Mouse (Mus musculus) CH12.LX (cell line): ENCODE measurements around the gene Cradd. TPM values are rescaled to one million over a fixed set of nuclear protein-coding genes. Genes with fewer than 3 reads are reported as not detected.

Source experiments
- DNase-seq: peaks from one replicate; pipeline ENCODE4 v3.0.0-alpha.2; 2013; ENCODE audit errors: extremely low read depth
- H3K27ac ChIP-seq: 2 replicates; pipeline ENCODE4 v1.5.1; 2012; ENCODE audit warnings: low read depth, mild to moderate bottlenecking, control low read depth, moderate library complexity; ENCODE audit not compliant: insufficient read depth
- H3K27me3 ChIP-seq: replicated peaks from 2 replicates; pipeline ENCODE3; 2012; ENCODE audit warnings: inconsistent platforms
- H3K36me3 ChIP-seq, 2 experiments: replicated peaks in 1 of 2; 2 replicates each; pipeline versions ENCODE3 to v1.6.1; 2012; ENCODE audit warnings: inconsistent platforms in 1 of 2, low read length in 1 of 2, mild to moderate bottlenecking in 1 of 2, mixed read lengths in 1 of 2, moderate library complexity in 1 of 2; ENCODE audit not compliant: control insufficient read depth in 1 of 2, insufficient read depth in 1 of 2
- H3K4me1 ChIP-seq, 2 experiments: 2 replicates each; pipeline ENCODE4 v1.6.1; 2012; ENCODE audit warnings: inconsistent platforms in 1 of 2, moderate library complexity in 1 of 2; ENCODE audit not compliant: insufficient read depth in 2 of 2, control insufficient read depth in 1 of 2
- H3K4me2 ChIP-seq: 2 replicates; pipeline ENCODE4 v1.6.1; 2012; ENCODE audit warnings: low read depth, mild to moderate bottlenecking, control low read depth; ENCODE audit not compliant: poor library complexity, insufficient read depth, severe bottlenecking
- H3K4me3 ChIP-seq, 3 experiments: fragments of 150-350 bp in 1 of 3; sonication (generic) in 1 of 3; replicated peaks in 1 of 3; 2 replicates each; pipeline versions ENCODE3 to v1.5.1; 2011 to 2012; ENCODE audit warnings: low read depth in 2 of 3, low read length in 2 of 3, mild to moderate bottlenecking in 2 of 3, moderate library complexity in 2 of 3, control low read depth in 1 of 3, improper control_type of control experiment in 1 of 3, inconsistent platforms in 1 of 3, mixed read lengths in 1 of 3; ENCODE audit not compliant: poor library complexity in 1 of 3
- H3K79me2 ChIP-seq: replicated peaks from 2 replicates; pipeline ENCODE4 v1.6.1; 2012; ENCODE audit warnings: mild to moderate bottlenecking, moderate library complexity; ENCODE audit not compliant: control insufficient read depth, poor library complexity, insufficient read depth, severe bottlenecking; ENCODE audit errors: extremely low read depth
- H3K9ac ChIP-seq: 2 replicates; pipeline ENCODE4 v1.6.1; 2012; ENCODE audit warnings: low read depth, mild to moderate bottlenecking, control low read depth, moderate library complexity; ENCODE audit not compliant: insufficient read depth
- H3K9me3 ChIP-seq: replicated peaks from 2 replicates; pipeline ENCODE3; 2012; ENCODE audit warnings: low read length, inconsistent platforms, mixed read lengths
- BHLHE40 ChIP-seq: IDR thresholded peaks from 2 replicates; pipeline ENCODE4 v1.6.1; 2011; ENCODE audit warnings: mild to moderate bottlenecking, low read depth, low read length, improper control_type of control experiment
- CHD2 ChIP-seq: IDR thresholded peaks from 2 replicates; pipeline ENCODE4 v1.6.1; 2011; ENCODE audit warnings: low read length, improper control_type of control experiment
- CTCF ChIP-seq, 2 experiments: IDR thresholded peaks in 1 of 2; conservative IDR thresholded peaks in 1 of 2; 2 replicates each; pipeline ENCODE4 v1.5.1; 2011 to 2012; ENCODE audit warnings: low read depth in 2 of 2, low read length in 2 of 2, improper control_type of control experiment in 1 of 2, inconsistent platforms in 1 of 2, mild to moderate bottlenecking in 1 of 2, moderate library complexity in 1 of 2
- E2F4 ChIP-seq: IDR thresholded peaks from 2 replicates; pipeline ENCODE4 v1.6.1; 2011; ENCODE audit warnings: low read depth, low read length, improper control_type of control experiment; ENCODE audit not compliant: insufficient replicate concordance
- ELF1 ChIP-seq: IDR thresholded peaks from 2 replicates; pipeline ENCODE4 v1.6.1; 2014; ENCODE audit warnings: low read depth, mild to moderate bottlenecking, inconsistent platforms, low read length, improper control_type of control experiment
- ETS1 ChIP-seq: conservative IDR thresholded peaks from 2 replicates; pipeline ENCODE4 v1.6.1; 2012; ENCODE audit warnings: low read depth, mild to moderate bottlenecking, inconsistent platforms, low read length, improper control_type of control experiment, moderate library complexity
- GABPA ChIP-seq: IDR thresholded peaks from 2 replicates; pipeline ENCODE4 v1.6.1; 2012; ENCODE audit warnings: low read depth, low read length, improper control_type of control experiment, inconsistent platforms; ENCODE audit not compliant: insufficient replicate concordance
- HCFC1 ChIP-seq: IDR thresholded peaks from 2 replicates; pipeline ENCODE4 v1.6.1; 2012; ENCODE audit warnings: low read depth, mild to moderate bottlenecking, inconsistent platforms, low read length, improper control_type of control experiment
- IRF4 ChIP-seq: IDR thresholded peaks from 2 replicates; pipeline ENCODE4 v1.6.1; 2014; ENCODE audit warnings: low read depth, mild to moderate bottlenecking, inconsistent platforms, low read length, improper control_type of control experiment
- JUN ChIP-seq: IDR thresholded peaks from 2 replicates; pipeline ENCODE4 v1.6.1; 2011; ENCODE audit warnings: low read depth, mild to moderate bottlenecking, low read length, improper control_type of control experiment, moderate library complexity; ENCODE audit not compliant: insufficient read depth
- JUND ChIP-seq: conservative IDR thresholded peaks from 2 replicates; pipeline ENCODE4 v1.6.1; 2011; ENCODE audit warnings: low read depth, low read length, improper control_type of control experiment
- MAFK ChIP-seq: IDR thresholded peaks from 2 replicates; pipeline ENCODE4 v1.6.1; 2011; ENCODE audit warnings: low read length, improper control_type of control experiment; ENCODE audit not compliant: insufficient replicate concordance
- MEF2A ChIP-seq: IDR thresholded peaks from 2 replicates; pipeline ENCODE4 v1.6.1; 2014; ENCODE audit warnings: low read depth, mild to moderate bottlenecking, inconsistent platforms, low read length, improper control_type of control experiment, borderline replicate concordance
- MXI1 ChIP-seq: IDR thresholded peaks from 2 replicates; pipeline ENCODE4 v1.6.1; 2011; ENCODE audit warnings: mild to moderate bottlenecking, low read depth, low read length, improper control_type of control experiment
- MYC ChIP-seq: IDR thresholded peaks from 2 replicates; pipeline ENCODE4 v1.6.1; 2011; ENCODE audit warnings: low read depth, mild to moderate bottlenecking, improper control_type of control experiment, low read length
- POLR2A ChIP-seq: IDR thresholded peaks from 2 replicates; pipeline ENCODE4 v1.6.1; 2011; ENCODE audit warnings: low read depth, mild to moderate bottlenecking, improper control_type of control experiment, low read length
- RCOR1 ChIP-seq: conservative IDR thresholded peaks from 2 replicates; pipeline ENCODE4 v1.6.1; 2012; ENCODE audit warnings: low read depth, mild to moderate bottlenecking, inconsistent platforms, low read length, improper control_type of control experiment
- SMC3 ChIP-seq: IDR thresholded peaks from 2 replicates; pipeline ENCODE4 v1.6.1; 2011; ENCODE audit warnings: low read depth, low read length, improper control_type of control experiment
- TBP ChIP-seq: conservative IDR thresholded peaks from 2 replicates; pipeline ENCODE4 v1.6.1; 2011; ENCODE audit warnings: low read depth, low read length, improper control_type of control experiment
- TCF12 ChIP-seq: IDR thresholded peaks from 2 replicates; pipeline ENCODE4 v1.6.1; 2014; ENCODE audit warnings: low read depth, mild to moderate bottlenecking, inconsistent platforms, low read length, improper control_type of control experiment
- UBTF ChIP-seq: IDR thresholded peaks from 2 replicates; pipeline ENCODE4 v1.6.1; 2012; ENCODE audit warnings: low read depth, mild to moderate bottlenecking, inconsistent platforms, low read length, improper control_type of control experiment, moderate library complexity
- ZC3H11A ChIP-seq: IDR thresholded peaks from 2 replicates; pipeline ENCODE4 v1.6.1; 2012; ENCODE audit warnings: low read depth, mild to moderate bottlenecking, inconsistent platforms, low read length, improper control_type of control experiment
- ZMIZ1 ChIP-seq: IDR thresholded peaks from 2 replicates; pipeline ENCODE4 v1.6.1; 2012; ENCODE audit warnings: low read depth, mild to moderate bottlenecking, inconsistent platforms, low read length, improper control_type of control experiment
- dilution Hi-C: fragments of 300-500 bp; cut with MboI; formaldehyde crosslinking; loops from 2 replicates; pipeline ENCODE4 v1.14.3; 2020; ENCODE audit warnings: low sequenced_read_pairs; ENCODE audit not compliant: extremely low pct_unique_long_range_greater_than_20kb, extremely low pct_ligation_motif_present
- in situ Hi-C: fragments of 300-500 bp; cut with MboI; formaldehyde crosslinking; loops from 3 replicates; pipeline ENCODE4 v1.14.3; 2019; ENCODE audit warnings: low sequenced_read_pairs, low pct_ligation_motif_present, low pct_unique_long_range_greater_than_20kb, mixed read lengths
- polyA plus RNA-seq: library from polyadenylated mRNA; unstranded; fragments of >175 nt; gene quantifications from 2 replicates; pipeline ENCODE4 v1.2.1, GENCODE M21; 2012; ENCODE audit warnings: low read depth; ENCODE audit not compliant: insufficient read length
- total RNA-seq, 2 experiments: library from RNA; depleted of rRNA; stranded (reverse); fragments of 300-350 nt in 1 of 2; fragments of >200 nt in 1 of 2; gene quantifications; 2 replicates each; pipeline ENCODE4 v1.2.3; 2012 to 2014

Cradd gene
- total and polyA plus RNA-seq, 3 experiments: 5.6 to 8.8 (median 5.6) TPM

GRCm38 (mm10) chr10:95273226-95273625, 50.7 kb downstream of the Cradd start:
- in situ Hi-C loops (no loop called here), dilution Hi-C loops (no loop called here)
- Histone ChIP-seq H3K27ac (no peak overlapping the region), H3K4me2 (no peak overlapping the region), H3K4me3 (no peak overlapping the region), H3K9ac (no peak overlapping the region), H3K4me1 (peaks cover 2% of the 10 kb centered on the region in 2 experiments; a peak in 2 of 4 replicates), H3K36me3 (peaks cover 0 to 11% of the 10 kb centered on the region in 2 experiments), H3K79me2 (no peaks in the 10 kb centered on the region), H3K27me3 (no peaks in the 10 kb centered on the region), H3K9me3 (peaks cover 3% of the 10 kb centered on the region)
- TF ChIP-seq MEF2A (no peak), TCF12 (no peak), ETS1 (no peak)
- DNase-seq: no peak

- H3K4me3 ChIP-seq: no peak overlapping the region
- no peaks in the 10 kb centered on the region for H3K27me3 ChIP-seq
- H3K36me3 ChIP-seq: peaks cover 0 to 9% of the 10 kb centered on the region in 2 experiments
- dilution Hi-C loops (no loop called here), in situ Hi-C loops (no loop called here)
- TF ChIP-seq IRF4: no peak
- TF ChIP-seq SMC3: no peak
- TF ChIP-seq RCOR1: no peak
- TF ChIP-seq JUN: no peak
- TF ChIP-seq CHD2: no peak
- DNase-seq: no peak
- no peak overlapping the region for H3K9ac ChIP-seq
- H3K79me2 ChIP-seq: no peaks in the 10 kb centered on the region
- peaks cover 3% of the 10 kb centered on the region for H3K9me3 ChIP-seq
- peaks cover 0 to 27% of the 10 kb centered on the region in 2 experiments; a peak in 2 of 4 replicates for H3K4me1 ChIP-seq
- H3K4me2 ChIP-seq: no peak overlapping the region
- H3K27ac ChIP-seq: no peak overlapping the region
These were observed 54.8 kb downstream of the Cradd start for GRCm38 (mm10) chr10:95269151-95269550.

GRCm38 (mm10) chr10:95268366-95268765, 55.6 kb downstream of the Cradd start:
- dilution Hi-C loops: no loop called here
- no peak for TF ChIP-seq BHLHE40
- TF ChIP-seq MEF2A: no peak
- TF ChIP-seq ELF1: no peak
- no peak for TF ChIP-seq MYC
- TF ChIP-seq HCFC1: no peak
- TF ChIP-seq ZMIZ1: no peak
- TF ChIP-seq POLR2A: no peak
- no peak for TF ChIP-seq CTCF (conservative IDR thresholded peaks at IDR 0.05 in 1 of 2, IDR thresholded peaks at IDR 0.05 in 1 of 2; ENCODE audit: low read depth in 2 of 2, low read length in 2 of 2)
- no peak for TF ChIP-seq GABPA
- TF ChIP-seq TBP: no peak
- TF ChIP-seq UBTF: no peak
- no peak for TF ChIP-seq JUND
- no peak for TF ChIP-seq MXI1
- TF ChIP-seq ZC3H11A: no peak
- no peak for TF ChIP-seq MAFK
- no peak for TF ChIP-seq E2F4
- TF ChIP-seq, all 38 proteins: peak for 0
- H3K4me3 ChIP-seq: no peak overlapping the region

More at GRCm38 (mm10) chr10:95268366-95268765, 55.6 kb downstream of the Cradd start:
- no peak for DNase-seq
- Histone ChIP-seq H3K4me1 (peaks cover 0 to 27% of the 10 kb centered on the region in 2 experiments; a peak in 2 of 4 replicates), H3K27ac (no peak overlapping the region), H3K4me2 (no peak overlapping the region), H3K27me3 (no peaks in the 10 kb centered on the region), H3K9me3 (peaks cover 3% of the 10 kb centered on the region), H3K9ac (no peak overlapping the region), H3K79me2 (no peaks in the 10 kb centered on the region), H3K36me3 (peaks cover 0 to 9% of the 10 kb centered on the region in 2 experiments)
- in situ Hi-C loops: no loop called here
